Mouse (Mus musculus) layer of hippocampus, adult 18-20 months (tissue): ENCODE results near the gene Rasgef1b. TPM values are rescaled to one million over a fixed set of nuclear protein-coding genes. Genes with fewer than 3 reads are reported as not detected.

Experiments used
- DNase-seq, 2 experiments: peaks; one replicate each; pipeline ENCODE4 v3.0.0; 2022; ENCODE audit warnings: low spot score in 2 of 2
- long read RNA-seq: library from polyadenylated mRNA; stranded (forward); transcript quantifications from one replicate; pipeline ENCODE4 v2.0.0, GENCODE M21; 2021
- total RNA-seq, 2 experiments: library from RNA; stranded (reverse); gene quantifications; 2 replicates each; pipeline ENCODE4 v1.2.3; 2021

Rasgef1b gene
- total RNA-seq, result 10 to 100 TPM in 1 of 2 experiments, 1 to 10 TPM in 1; 9.3 to 11.2 TPM
- long read RNA-seq, transcript Rasgef1b-209 (14 exons, 2,987 nt), result major isoform, 7 of 15 reads
- long read RNA-seq, partial matches to known transcripts, result 0 of 15 reads
- long read RNA-seq, other reads (novel, unspliced or antisense), result 6 of 15 reads

- DNase-seq, result peak; percentile 32 to 60
Measured at GRCm38 (mm10) chr5:99728649-99729212, at the start of gene Rasgef1b. Gene Rasgef1b (minus strand): TSS chr5:99729065.

- no peak for DNase-seq
Measured at GRCm38 (mm10) chr5:99775342-99775741, 46.5 kb upstream of the Rasgef1b start.

GRCm38 (mm10) chr5:99773265-99773664 is 44.4 kb upstream of the Rasgef1b start:
- DNase-seq, result no peak

- DNase-seq, result no peak
Measured at GRCm38 (mm10) chr5:99764246-99764645, 35.4 kb upstream of the Rasgef1b start.

- DNase-seq, result no peak
Measured at GRCm38 (mm10) chr5:99758859-99759258, 30.0 kb upstream of the Rasgef1b start.

- peak in 1 of 2 experiments; percentile 10 for DNase-seq
Measured at GRCm38 (mm10) chr5:99753843-99754242, 25.0 kb upstream of the Rasgef1b start.

GRCm38 (mm10) chr5:99753368-99753767 is 24.5 kb upstream of the Rasgef1b start:
- DNase-seq, result peak; percentile 39 to 63

GRCm38 (mm10) chr5:99752670-99753231 is 23.9 kb upstream of the Rasgef1b start:
- DNase-seq, result no peak

GRCm38 (mm10) chr5:99748417-99748816 is 19.6 kb upstream of the Rasgef1b start:
- DNase-seq, result no peak

GRCm38 (mm10) chr5:99746087-99746486 is 17.2 kb upstream of the Rasgef1b start:
- no peak for DNase-seq

GRCm38 (mm10) chr5:99742874-99743273 is 14.0 kb upstream of the Rasgef1b start:
- DNase-seq, result no peak

- DNase-seq, result no peak
Measured at GRCm38 (mm10) chr5:99742056-99742455, 13.2 kb upstream of the Rasgef1b start.

GRCm38 (mm10) chr5:99737937-99738727 is 9.3 kb upstream of the Rasgef1b start:
- no peak for DNase-seq

GRCm38 (mm10) chr5:99729931-99730330 is 1.1 kb upstream of the Rasgef1b start:
- no peak for DNase-seq

GRCm38 (mm10) chr5:99729361-99729882 is 557 bp upstream of the Rasgef1b start:
- DNase-seq, result peak in 1 of 2 experiments; percentile 17

GRCm38 (mm10) chr5:99728027-99728451 is 826 bp downstream of the Rasgef1b start:
- peak in 1 of 2 experiments; percentile 25 for DNase-seq

- DNase-seq, result no peak
Measured at GRCm38 (mm10) chr5:99723941-99724340, 4.9 kb downstream of the Rasgef1b start.

GRCm38 (mm10) chr5:99722310-99722709 is 6.6 kb downstream of the Rasgef1b start:
- no peak for DNase-seq

- no peak for DNase-seq
Measured at GRCm38 (mm10) chr5:99720554-99720953, 8.3 kb downstream of the Rasgef1b start.

GRCm38 (mm10) chr5:99717917-99718316 is 10.9 kb downstream of the Rasgef1b start:
- no peak for DNase-seq

GRCm38 (mm10) chr5:99715281-99715744 is 13.6 kb downstream of the Rasgef1b start:
- peak; percentile 34 to 68 for DNase-seq

GRCm38 (mm10) chr5:99711947-99712346 is 16.9 kb downstream of the Rasgef1b start:
- no peak for DNase-seq
